Comparison of ENCODE assay signal across 15 mouse cellular contexts in the genomic region with DNA sequence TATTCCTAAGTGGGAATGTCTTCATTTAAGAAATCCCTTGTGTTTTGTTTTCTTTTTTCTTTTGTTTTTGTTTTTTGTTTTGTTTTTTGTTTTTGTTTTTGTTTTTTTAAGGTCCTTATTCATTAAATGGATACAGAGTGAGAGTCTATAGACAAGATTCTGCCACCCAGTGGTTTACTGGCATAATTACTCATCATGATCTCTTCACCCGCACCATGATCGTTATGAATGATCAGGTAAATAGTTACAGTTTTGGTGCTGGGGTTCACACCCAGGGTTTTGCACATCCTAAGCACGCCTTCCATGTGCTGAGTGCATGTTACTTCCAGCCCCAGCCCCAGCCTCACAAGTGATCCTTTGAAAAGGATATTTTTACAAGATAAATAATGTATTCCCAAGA.
DNase-seq lines count a peak whose midpoint lies in the region; ATAC-seq and TF ChIP-seq lines count a peak whose summit lies in the region.
"Had no signal": no experiment of that assay in that cellular context is flagged by ENCODE, and none has a peak within 500 bp of the region (broad histone marks: within the 10 kb centered on the region; RNA-seq: fewer than 3 reads in every experiment).

No protein-coding gene starts in this region.

- peak; percentile 40; the same call in 1 of the 2 replicates for ATAC-seq in forebrain, postnatal 0 days
- ATAC-seq in forebrain, embryonic 12.5 days (ENCODE audit: low FRiP score), result no peak
- ATAC-seq in liver, embryonic 14.5 days (ENCODE audit: insufficient read depth), result no peak

- no peak overlapping the region for H3K27ac ChIP-seq in forebrain, postnatal 0 days (ENCODE audit: low read depth, low read length)
- H3K27ac ChIP-seq in forebrain, embryonic 12.5 days, result no peak overlapping the region
- no peak overlapping the region for H3K27ac ChIP-seq in liver, embryonic 14.5 days
- H3K27ac ChIP-seq: embryonic facial prominence, embryonic 15.5 days; hindbrain, embryonic 15.5 days; lung, embryonic 15.5 days; stomach, embryonic 15.5 days had no signal

- peaks cover 30% of the 10 kb centered on the region for H3K36me3 ChIP-seq in forebrain, postnatal 0 days (ENCODE audit: insufficient read depth)
- peaks cover 21% of the 10 kb centered on the region for H3K36me3 ChIP-seq in forebrain, embryonic 12.5 days (replicated peaks)
- H3K36me3 ChIP-seq in liver, embryonic 14.5 days (replicated peaks; ENCODE audit: control insufficient read depth, insufficient read depth, low read depth), result peaks cover 26% of the 10 kb centered on the region

- no peak for TF ChIP-seq POLR2A in brain, embryonic 14.5 days (IDR thresholded peaks at IDR 0.05; ENCODE audit: borderline replicate concordance, extremely low read depth, insufficient read depth, insufficient read length, poor library complexity, severe bottlenecking)

- H3K4me1 ChIP-seq in forebrain, postnatal 0 days (ENCODE audit: insufficient read depth), result no peaks in the 10 kb centered on the region
- peaks cover 17% of the 10 kb centered on the region for H3K4me1 ChIP-seq in forebrain, embryonic 12.5 days
- peaks cover 0 to 2% of the 10 kb centered on the region in 2 experiments; a peak in 1 of 4 replicates for H3K4me1 ChIP-seq in liver, embryonic 14.5 days (replicated peaks; ENCODE audit: control insufficient read depth in 2 of 2, insufficient read depth in 2 of 2, low read length in 1 of 2)

- H3K4me3 ChIP-seq in forebrain, postnatal 0 days (ENCODE audit: low read depth, low read length), result no peak overlapping the region
- H3K4me3 ChIP-seq in forebrain, embryonic 12.5 days (replicated peaks), result no peak overlapping the region
- H3K4me3 ChIP-seq in liver, embryonic 14.5 days (ENCODE audit: insufficient read depth in 1 of 2, low read depth in 2 of 2, low read length in 2 of 2), result no peak overlapping the region
- H3K4me3 ChIP-seq: embryonic facial prominence, embryonic 15.5 days; hindbrain, embryonic 15.5 days; lung, embryonic 15.5 days; stomach, embryonic 15.5 days had no signal

- H3K9me3 ChIP-seq in forebrain, postnatal 0 days (ENCODE audit: low read length), result no peaks in the 10 kb centered on the region
- H3K9me3 ChIP-seq in forebrain, embryonic 12.5 days, result no peaks in the 10 kb centered on the region
- H3K9me3 ChIP-seq in liver, embryonic 14.5 days (ENCODE audit: control insufficient read depth, low read length), result no peaks in the 10 kb centered on the region
- H3K9me3 ChIP-seq: embryonic facial prominence, embryonic 15.5 days; hindbrain, embryonic 15.5 days; lung, embryonic 15.5 days; stomach, embryonic 15.5 days had no signal

- no peaks in the 10 kb centered on the region for H3K27me3 ChIP-seq in forebrain, postnatal 0 days (ENCODE audit: insufficient read depth, low read length)
- no peaks in the 10 kb centered on the region for H3K27me3 ChIP-seq in forebrain, embryonic 12.5 days
- no peaks in the 10 kb centered on the region for H3K27me3 ChIP-seq in liver, embryonic 14.5 days (ENCODE audit: control insufficient read depth, insufficient read depth, low read length)
- H3K27me3 ChIP-seq: embryonic facial prominence, embryonic 15.5 days; hindbrain, embryonic 15.5 days; lung, embryonic 15.5 days; stomach, embryonic 15.5 days had no signal

- no peak overlapping the region for H3K9ac ChIP-seq in forebrain, postnatal 0 days
- no peak overlapping the region for H3K9ac ChIP-seq in forebrain, embryonic 12.5 days
- no peak overlapping the region for H3K9ac ChIP-seq in liver, embryonic 14.5 days (replicated peaks)
- H3K9ac ChIP-seq: embryonic facial prominence, embryonic 15.5 days; hindbrain, embryonic 15.5 days; lung, embryonic 15.5 days; stomach, embryonic 15.5 days had no signal

- H3K4me2 ChIP-seq in forebrain, postnatal 0 days (ENCODE audit: low read depth), result no peak overlapping the region
- no peak overlapping the region for H3K4me2 ChIP-seq in forebrain, embryonic 12.5 days
- no peak overlapping the region for H3K4me2 ChIP-seq in liver, embryonic 14.5 days (ENCODE audit: low read depth)
- H3K4me2 ChIP-seq: embryonic facial prominence, embryonic 15.5 days; heart, embryonic 11.5 days; hindbrain, embryonic 15.5 days; lung, embryonic 15.5 days; stomach, embryonic 15.5 days had no signal

- peak; percentile 57 for TF ChIP-seq CTCF in forebrain, postnatal 0 days (IDR thresholded peaks at IDR 0.05; ENCODE audit: low read depth)
- peak; percentile 20; the same call in 1 of the 2 replicates for TF ChIP-seq CTCF in liver, embryonic 14.5 days (IDR thresholded peaks at IDR 0.05; ENCODE audit: low read depth)
- 0 out of 2 replicates have a peak, but pooled peaks have one; percentile 7 for TF ChIP-seq CTCF in brain, embryonic 14.5 days (IDR thresholded peaks at IDR 0.05; ENCODE audit: borderline replicate concordance, extremely low read depth, insufficient read depth, insufficient read length)

- TF ChIP-seq EP300 in liver, embryonic 14.5 days (IDR thresholded peaks at IDR 0.05; ENCODE audit: low read depth), result no peak

- 70% methylated on average over 3 of the region's 3 CpGs for WGBS in forebrain, postnatal 0 days
- WGBS in forebrain, embryonic 12.5 days, result 84% methylated on average over 3 of the region's 3 CpGs
- WGBS in liver, embryonic 14.5 days (ENCODE audit: insufficient replicate concordance), result 76% methylated on average over 3 of the region's 3 CpGs

- DNase-seq in forebrain, postnatal 0 days, result peak; percentile 31
- no peak for DNase-seq in liver, embryonic 14.5 days (ENCODE audit: low read depth in 3 of 3, low spot score in 3 of 3)
- DNase-seq in liver, result no peak
- peak; percentile 52 for DNase-seq in CD4-positive, CD25-positive, alpha-beta regulatory T cell, adult 2 months (ENCODE audit: low read depth, low spot score)
- peak; percentile 34 for DNase-seq in brain, embryonic 14.5 days (ENCODE audit: low read depth)
- no peak for DNase-seq in layer of hippocampus, postnatal 14 days (ENCODE audit: low spot score in 2 of 2)
- no peak for DNase-seq in c-Kit-positive CD71-positive TER-119-positive erythroid progenitor cells, embryonic 14.5 days (ENCODE audit: low spot score)
- DNase-seq: cerebellum, postnatal 14 days; kidney, postnatal 14 days had no signal

Comparison
In these comparisons a context has a peak if more than half of its experiments do, and no peak if none do; other contexts are left out.
1. DNase-seq: peak in forebrain, postnatal 0 days (single experiment), CD4-positive, CD25-positive, alpha-beta regulatory T cell, adult 2 months (single experiment) and brain, embryonic 14.5 days (single experiment); none in liver, embryonic 14.5 days (0 of 3), liver (single experiment), layer of hippocampus, postnatal 14 days (0 of 2) and c-Kit-positive CD71-positive TER-119-positive erythroid progenitor cells, embryonic 14.5 days (single experiment).
2. CTCF ChIP-seq: peak in every context shown above with its lines; median percentile 57 in forebrain, postnatal 0 days; 20 in liver, embryonic 14.5 days; 7 in brain, embryonic 14.5 days.